Mouse (Mus musculus) v-Abl transformed pro-B cells (cell line): ENCODE measurements around the gene Rps2.

Experiments
- in situ Hi-C, 2 experiments: fragments of 400-800 bp; cut with MboI; formaldehyde crosslinking; loops; one replicate each; pipeline ENCODE4 v1.15.1; 2025; ENCODE audit not compliant: unreplicated experiment in 2 of 2

Rps2 gene

GRCm38 (mm10) chr17:24761121-24761520 is 43.2 kb downstream of the Rps2 start:
- in situ Hi-C loops, result no loop called here

GRCm38 (mm10) chr17:24765016-24765905 is 47.3 kb downstream of the Rps2 start:
- in situ Hi-C loops, result no loop called here

GRCm38 (mm10) chr17:24766266-24766875 is 48.5 kb downstream of the Rps2 start:
- in situ Hi-C loops, result no loop called here

DNA sequence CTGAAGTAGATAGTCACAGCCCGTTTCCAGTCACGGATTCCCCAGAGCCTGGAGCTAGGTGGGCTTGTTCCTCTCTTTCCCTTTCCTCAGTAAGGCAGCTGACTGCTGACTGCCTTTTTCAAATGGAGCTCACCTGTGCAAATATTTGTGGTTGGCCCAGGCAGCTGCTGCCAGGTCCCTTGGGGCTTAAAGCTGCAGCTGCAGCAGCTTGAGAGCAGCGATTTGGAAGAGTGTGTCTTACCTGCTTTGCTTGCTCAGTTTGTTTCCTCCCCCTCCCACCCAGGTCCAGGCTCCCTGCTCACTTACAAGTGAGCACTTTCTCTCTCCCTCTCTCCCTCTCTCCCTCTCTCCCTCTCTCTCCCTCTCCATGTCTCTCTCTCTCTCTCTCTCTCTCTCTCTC is 51.2 kb downstream of the Rps2 start:
- in situ Hi-C loops, result no loop called here
